Mouse (Mus musculus) CD4-positive naive resting alpha-beta T cell, adult 57 days (primary cell): ENCODE data around the gene Tmem39b. TPM values are rescaled to one million over a fixed set of nuclear protein-coding genes. Genes with fewer than 3 reads are reported as not detected.

Experiments
- total RNA-seq: library from RNA; stranded (reverse); gene quantifications from one replicate; pipeline ENCODE4 v1.2.4, GENCODE M21; 2023

Gene Tmem39b
- 13.5 TPM for total RNA-seq

DNA sequence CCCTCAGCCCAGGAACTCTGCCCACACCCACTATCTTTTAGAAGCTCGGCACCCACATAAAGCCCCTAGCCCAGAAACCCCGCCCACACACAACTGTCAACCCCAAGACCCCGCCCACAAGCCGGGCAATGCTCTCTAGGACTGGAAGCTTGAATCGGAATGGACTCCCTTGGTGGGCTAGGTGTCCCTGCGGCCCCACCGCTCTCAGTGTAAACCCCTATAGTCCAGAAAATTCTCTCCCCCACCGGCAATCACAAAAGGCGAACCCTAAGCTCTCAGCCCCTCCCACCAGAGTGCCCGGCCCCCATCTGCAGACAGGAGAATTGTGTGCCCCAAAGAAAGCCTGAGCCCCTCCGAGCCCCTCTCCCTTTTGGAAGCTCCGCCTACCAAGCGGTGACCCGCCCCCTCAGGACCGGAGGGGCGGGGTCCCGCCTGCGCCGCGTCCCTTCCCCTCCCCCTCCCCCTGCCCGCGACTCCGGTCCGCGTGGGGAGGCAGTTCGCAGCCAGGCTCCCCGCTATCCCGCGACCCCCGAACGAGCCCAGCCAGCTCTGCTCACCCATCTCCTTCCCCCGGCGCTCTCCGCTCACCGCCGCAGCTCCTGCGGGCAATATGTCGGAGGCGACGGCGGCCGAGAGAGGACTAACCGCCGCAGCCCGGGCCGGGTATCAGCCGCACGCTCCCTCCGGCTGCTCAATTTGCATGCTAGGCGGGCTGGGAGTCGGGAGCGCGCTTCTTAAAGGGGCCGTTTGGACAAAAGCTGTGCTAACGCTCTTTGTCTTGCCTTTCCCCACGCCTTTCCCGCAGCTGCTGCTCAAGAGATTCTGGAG, at the start of gene Tmem39b:
Gene Tmem39b (minus strand): TSS at position 681 of the 828 bp plus-strand sequence.

GRCm38 (mm10) chr4:129742232-129743009, 45.8 kb upstream of the Tmem39b start, which contains the start of gene Khdrbs1:
Gene Khdrbs1 (minus strand): TSS chr4:129742303.

DNA sequence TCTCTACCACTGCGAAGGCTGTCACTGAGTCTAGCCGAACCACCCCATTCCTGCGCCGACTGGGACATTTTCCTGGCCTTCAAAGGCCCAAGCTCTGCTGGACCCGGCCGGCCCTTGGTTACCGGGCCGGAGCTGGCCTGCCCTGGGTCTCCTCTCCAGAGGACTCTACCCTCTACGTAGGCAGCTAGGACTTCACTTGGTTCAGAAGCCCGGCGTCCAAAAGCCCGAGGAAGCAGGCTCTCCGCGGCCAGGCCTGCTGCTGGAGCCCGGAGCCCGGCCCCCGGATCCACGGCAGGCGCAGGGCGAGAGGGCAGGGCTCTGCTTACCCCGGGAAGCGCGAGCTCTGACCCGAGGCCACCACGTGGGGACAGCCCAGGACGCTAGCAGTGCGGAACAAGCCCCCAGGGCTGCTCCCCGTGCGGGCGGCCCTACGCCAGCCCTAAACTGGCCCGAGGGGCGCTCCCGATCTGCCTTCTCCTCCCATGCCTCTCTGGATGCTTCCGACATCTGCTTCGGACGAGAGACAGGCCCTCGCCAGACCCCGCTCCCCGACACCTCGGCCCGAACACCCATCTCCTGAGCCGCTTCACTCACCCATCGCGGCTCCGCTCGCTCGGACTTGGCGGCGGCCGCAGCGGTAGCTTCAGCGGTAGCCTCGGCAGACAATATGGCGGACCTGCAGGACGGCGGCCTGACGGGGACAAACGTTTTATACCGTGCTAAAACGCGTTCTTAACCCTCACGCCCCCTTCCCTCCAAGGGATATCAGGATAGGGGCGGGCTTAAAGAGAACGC, 24.4 kb downstream of the Tmem39b start, which contains the start of gene Kpna6:
Gene Kpna6 (minus strand): TSS at position 685 of the 795 bp plus-strand sequence.

GRCm38 (mm10) chr4:129640638-129641467, 55.8 kb downstream of the Tmem39b start, which contains the start of gene Txlna:
Gene Txlna (minus strand): TSS chr4:129641065.

Other genes with a start within 250 kb of the Tmem39b start
- gene Bsdc1, start 235.3 kb downstream of the Tmem39b start, total RNA-seq = 140 TPM
- not detected for gene Tssk3, start 205.8 kb downstream of the Tmem39b start, total RNA-seq
- gene Fam229a, start 205.6 kb downstream of the Tmem39b start, total RNA-seq = 1.9 TPM
- 17.4 TPM for gene Marcksl1, start 183.3 kb downstream of the Tmem39b start, total RNA-seq
- gene Hdac1, start 154.1 kb downstream of the Tmem39b start, total RNA-seq = 122 TPM
- gene Lck, start 123.2 kb downstream of the Tmem39b start, total RNA-seq = 793 TPM
- gene Fam167b, start 118.3 kb downstream of the Tmem39b start, total RNA-seq = not detected
- 175 TPM for gene Eif3i, start 96.2 kb downstream of the Tmem39b start, total RNA-seq
- 133 TPM for gene Tmem234, start 96.2 kb downstream of the Tmem39b start, total RNA-seq
- gene Dcdc2b, start 82.6 kb downstream of the Tmem39b start, total RNA-seq = 4.4 TPM
- gene Iqcc, start 77.7 kb downstream of the Tmem39b start, total RNA-seq = 22.7 TPM
- gene Ccdc28b, start 72.9 kb downstream of the Tmem39b start, total RNA-seq = 8.2 TPM
- 55.2 TPM for gene Txlna, start 55.8 kb downstream of the Tmem39b start, total RNA-seq
- gene Kpna6, start 24.1 kb downstream of the Tmem39b start, total RNA-seq = 31.3 TPM
- 132 TPM for gene Khdrbs1, start 45.5 kb upstream of the Tmem39b start, total RNA-seq
- gene Ptp4a2, start 114.4 kb upstream of the Tmem39b start, total RNA-seq = 328 TPM
- gene Spocd1, start 232.4 kb upstream of the Tmem39b start, total RNA-seq = not detected